Mouse (Mus musculus): ENCODE results near the gene Gm5725.
"Not testable (repeated sequence)": the region's sequence is repeated elsewhere in the genome, so short reads cannot be mapped to it uniquely, and the experiment has no call there.

The Gm5725 gene

DNA sequence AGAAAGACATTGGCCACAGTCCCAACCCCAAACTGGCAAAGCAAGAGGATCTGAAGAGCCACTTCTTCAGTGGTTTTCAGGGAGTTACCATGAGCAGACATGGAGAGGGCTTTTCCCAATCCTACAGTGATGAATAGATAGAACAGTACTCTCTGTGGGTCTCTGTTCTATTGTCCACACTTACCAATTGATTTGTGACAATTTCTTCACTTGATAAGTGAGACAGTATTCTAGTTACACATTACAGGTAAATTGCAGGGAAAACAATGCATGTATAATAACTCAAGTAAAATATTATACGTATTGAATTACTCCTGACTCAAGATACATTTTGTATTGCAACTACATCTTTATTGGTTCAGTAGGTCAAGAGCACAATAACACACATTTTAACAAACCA is at the start of gene Gm5725:
Gene Gm5725 (minus strand): TSS at position 101 of the 400 bp plus-strand sequence.
- not testable (repeated sequence) for DNase-seq (ENCODE audit: low spot score)

DNA sequence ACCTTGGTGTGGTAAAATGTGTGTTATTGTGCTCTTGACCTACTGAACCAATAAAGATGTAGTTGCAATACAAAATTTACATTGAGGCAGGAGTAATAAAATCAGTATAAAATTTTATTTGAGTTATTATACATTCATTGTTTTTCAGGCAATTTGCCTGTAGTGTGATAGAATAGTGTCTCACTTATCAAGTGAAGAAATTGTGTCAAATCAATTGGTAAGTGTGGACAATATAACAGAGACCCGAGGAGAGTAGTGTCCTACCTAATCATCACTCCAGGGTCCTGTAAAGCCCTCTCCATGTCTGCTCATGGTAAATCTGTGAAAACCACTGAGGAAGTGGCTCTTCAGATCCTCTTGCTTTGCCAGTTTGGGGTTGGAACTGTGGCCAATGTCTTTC is 12.0 kb downstream of the Gm5725 start, which contains the start of gene Vmn1r135:
Gene Vmn1r135 (plus strand): TSS at position 301 of the 400 bp plus-strand sequence.
- not testable (repeated sequence) for DNase-seq (ENCODE audit: low spot score)

DNA sequence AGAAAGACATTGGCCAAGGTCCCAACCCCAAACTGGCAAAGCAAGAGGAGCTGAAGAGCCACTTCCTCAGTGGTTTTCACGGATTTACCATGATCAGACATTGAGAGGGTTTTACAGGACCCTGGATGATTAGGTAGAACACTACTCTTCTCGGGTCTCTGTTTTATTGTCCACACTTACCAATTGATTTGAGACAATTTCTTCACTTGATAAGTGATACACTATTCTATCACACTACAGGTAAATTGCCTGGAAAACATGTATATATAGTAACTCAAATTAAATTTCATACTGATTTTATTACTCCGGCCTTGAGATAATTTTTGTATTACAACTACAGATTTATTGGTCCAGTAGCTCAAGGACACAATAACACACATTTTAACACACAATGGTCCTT is 47.4 kb downstream of the Gm5725 start, which contains the start of gene Gm4177:
Gene Gm4177 (minus strand): TSS at position 101 of the 400 bp plus-strand sequence.
- not testable (repeated sequence) for DNase-seq (ENCODE audit: low spot score)
